Mouse (Mus musculus): ENCODE measurements around the gene Gpr35. TPM values are rescaled to one million over a fixed set of nuclear protein-coding genes. Genes with fewer than 3 reads are reported as not detected.
A peak's percentile ranks its signal among the peaks of the same experiment; 100 is the strongest.

Gene Gpr35
- total RNA-seq, 2 experiments from 2014 or later, result 0.25 to 0.51 TPM

- DNase-seq, result no peak
Observed at GRCm38 (mm10) chr1:92982931-92983605, 32.4 kb downstream of the Gpr35 start.

- no peak for DNase-seq
Observed at GRCm38 (mm10) chr1:92984999-92985398, 34.3 kb downstream of the Gpr35 start.

GRCm38 (mm10) chr1:92988894-92989293, 38.2 kb downstream of the Gpr35 start:
- DNase-seq, result no peak

DNA sequence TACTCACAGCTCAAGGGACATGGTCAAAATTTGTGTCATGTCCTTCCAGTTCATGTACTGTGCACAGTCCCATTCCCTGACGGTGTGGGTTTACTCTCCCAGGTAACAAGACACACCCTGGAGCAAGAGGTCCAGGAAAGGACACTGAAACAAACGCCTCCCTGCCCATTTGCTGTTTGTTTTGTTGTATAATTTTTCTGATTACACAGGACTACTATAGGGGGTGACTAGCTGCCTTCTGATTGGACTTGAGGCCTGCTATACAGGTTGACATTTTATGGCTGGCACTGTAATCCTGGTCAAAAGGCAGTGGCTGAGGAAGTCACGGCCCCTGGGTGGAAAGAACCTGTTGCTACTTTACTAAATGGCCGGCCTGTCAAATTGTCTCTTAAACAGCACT, 39.2 kb downstream of the Gpr35 start:
- DNase-seq, result no peak

GRCm38 (mm10) chr1:92992214-92992855, 41.7 kb downstream of the Gpr35 start:
- no peak for DNase-seq

DNA sequence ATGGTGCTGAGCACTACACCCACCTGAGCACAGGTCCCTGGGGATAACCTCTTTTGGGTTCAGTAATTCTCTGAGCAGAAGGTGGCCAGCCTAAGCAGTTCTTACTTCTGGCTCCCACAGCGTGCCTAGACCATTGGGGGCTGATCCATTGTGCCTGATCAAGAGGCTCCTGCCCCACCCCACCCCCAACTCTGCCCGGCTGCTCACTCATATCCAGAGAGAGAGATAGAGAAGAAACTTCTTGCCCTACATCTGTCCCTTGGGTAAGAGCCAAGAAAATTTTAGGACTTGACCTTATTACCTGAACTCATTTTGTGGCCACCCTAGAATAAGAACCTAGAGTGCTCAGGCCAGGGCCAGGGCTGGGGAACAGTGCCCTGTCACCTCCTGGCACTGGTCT, 42.2 kb downstream of the Gpr35 start:
- no peak for DNase-seq

- DNase-seq, result no peak
Observed at GRCm38 (mm10) chr1:93006061-93006460, 55.4 kb downstream of the Gpr35 start, which contains the start of gene Aqp12. Gene Aqp12 (plus strand): TSS chr1:93006334.

- no peak for DNase-seq
Observed at GRCm38 (mm10) chr1:93009196-93009595, 58.5 kb downstream of the Gpr35 start.

DNA sequence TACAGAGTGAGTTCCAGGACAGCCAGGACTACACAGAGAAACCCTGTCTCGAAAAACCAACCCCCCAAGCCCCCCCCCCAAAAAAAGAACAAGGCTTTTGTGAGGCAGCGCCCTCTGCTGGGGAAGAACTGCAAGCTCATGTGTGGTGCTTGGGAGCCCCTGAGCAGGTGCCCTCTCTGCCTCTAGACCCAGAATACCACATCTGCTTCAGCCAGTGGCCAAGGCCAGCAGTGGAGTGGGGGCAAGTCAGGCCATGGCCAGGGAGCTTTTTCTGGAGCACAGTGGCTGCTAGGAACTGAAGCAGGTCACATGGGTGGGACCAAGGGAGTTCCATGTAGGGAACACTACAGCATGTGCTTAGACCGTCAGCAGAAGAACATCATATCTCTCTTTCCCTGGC, 60.1 kb downstream of the Gpr35 start:
- no peak for DNase-seq

DNA sequence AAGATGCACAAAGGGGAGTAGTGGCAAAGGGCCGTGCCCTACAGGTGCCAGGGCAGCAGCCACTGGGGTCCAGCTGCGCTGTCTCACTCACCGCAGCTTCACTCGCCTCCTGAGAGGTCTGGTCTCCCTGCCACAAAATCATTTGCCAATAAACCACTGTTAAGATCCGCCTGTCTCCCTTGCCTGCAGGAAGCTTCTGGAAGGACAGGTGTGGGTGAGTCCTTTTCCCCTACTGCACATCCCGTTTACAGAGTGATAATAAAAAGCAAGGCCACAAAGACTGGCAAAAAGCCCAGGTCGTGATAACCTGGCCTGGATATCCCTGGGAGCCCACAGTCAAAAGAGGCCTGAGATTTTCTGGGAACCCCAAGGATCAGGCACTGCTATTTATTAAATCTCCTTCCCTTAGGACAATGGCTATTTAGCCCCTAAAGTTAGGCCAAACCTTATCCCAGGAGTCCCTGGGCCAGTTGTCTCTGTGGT, 61.5 kb downstream of the Gpr35 start:
- DNase-seq, result no peak

GRCm38 (mm10) chr1:93013367-93013766, 62.7 kb downstream of the Gpr35 start:
- no peak for DNase-seq

GRCm38 (mm10) chr1:93014460-93014859, 63.8 kb downstream of the Gpr35 start:
- peak; percentile 61 to 71 for DNase-seq

- no peak for DNase-seq
Observed at GRCm38 (mm10) chr1:93015136-93015535, 64.5 kb downstream of the Gpr35 start.

- DNase-seq, result no peak
Observed at GRCm38 (mm10) chr1:93018716-93019115, 68.1 kb downstream of the Gpr35 start.

GRCm38 (mm10) chr1:93020602-93021001, 69.9 kb downstream of the Gpr35 start:
- DNase-seq, result no peak

GRCm38 (mm10) chr1:93026600-93026999, 75.9 kb downstream of the Gpr35 start:
- DNase-seq, result no peak

GRCm38 (mm10) chr1:93029387-93029786, 78.7 kb downstream of the Gpr35 start:
- DNase-seq, result no peak

DNA sequence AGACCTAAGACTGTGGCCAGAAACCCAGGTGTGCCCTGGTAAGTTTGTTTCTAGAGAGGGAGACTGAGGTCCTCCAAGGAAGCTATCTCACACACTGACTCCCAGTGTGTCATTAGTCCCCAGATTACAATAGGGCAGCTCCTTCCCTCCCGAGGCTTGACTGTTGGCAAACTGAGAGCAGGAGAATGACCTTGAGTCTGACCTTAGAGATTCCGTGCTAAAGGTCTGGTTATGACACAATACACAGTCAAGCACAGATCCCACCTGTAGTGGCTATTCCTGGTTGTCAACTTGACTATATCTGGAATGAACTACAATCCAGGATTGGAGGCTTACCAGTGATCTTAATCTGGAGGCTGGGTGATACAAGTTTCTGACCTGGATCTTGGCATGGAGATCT, 79.4 kb downstream of the Gpr35 start:
- DNase-seq, result no peak

DNA sequence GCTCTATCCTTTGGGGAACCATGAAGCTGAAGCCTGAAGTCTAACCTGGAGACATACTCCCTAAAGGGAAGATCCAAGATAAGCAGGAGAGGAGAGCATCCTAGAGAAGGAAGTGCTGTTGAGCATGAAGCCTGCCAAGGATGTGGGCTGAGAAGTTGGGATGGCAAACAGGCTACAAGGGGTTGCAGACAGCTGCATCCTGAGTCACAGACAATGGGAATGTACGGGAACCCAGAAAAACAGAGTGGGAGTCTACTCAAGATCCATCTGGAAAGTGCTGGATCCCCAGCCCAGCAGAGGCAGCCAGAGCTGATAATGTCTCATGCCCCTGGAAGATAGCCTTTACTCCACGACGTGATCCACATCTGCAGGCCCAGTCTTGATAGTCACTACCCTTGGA, 80.5 kb downstream of the Gpr35 start:
- peak in 1 of 2 experiments; percentile 21 for DNase-seq

DNA sequence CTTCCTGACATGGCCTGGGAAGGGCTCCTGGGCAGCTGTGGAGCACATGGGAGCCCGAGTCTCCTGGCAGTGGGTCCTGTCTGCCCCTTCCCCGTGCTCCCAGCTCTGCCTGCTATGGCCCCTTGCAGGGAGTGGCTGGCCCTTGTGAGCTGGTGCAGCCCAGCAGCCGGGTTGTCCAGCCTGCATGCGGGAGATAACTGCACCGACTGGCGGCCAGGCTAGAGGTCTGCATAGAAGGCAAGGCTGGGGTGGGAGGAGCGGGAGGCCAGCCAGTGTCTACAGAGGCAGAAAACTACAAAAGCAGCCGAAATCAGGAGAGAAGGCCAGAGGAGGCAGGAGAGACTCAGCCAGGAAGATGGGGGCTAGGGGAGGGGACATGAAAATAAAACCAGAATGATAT, 83.3 kb downstream of the Gpr35 start:
- no peak for DNase-seq

- no peak for DNase-seq
Observed at GRCm38 (mm10) chr1:93035981-93036380, 85.3 kb downstream of the Gpr35 start.
